15 mouse cellular contexts compared by ENCODE assay signal in the genomic region with DNA sequence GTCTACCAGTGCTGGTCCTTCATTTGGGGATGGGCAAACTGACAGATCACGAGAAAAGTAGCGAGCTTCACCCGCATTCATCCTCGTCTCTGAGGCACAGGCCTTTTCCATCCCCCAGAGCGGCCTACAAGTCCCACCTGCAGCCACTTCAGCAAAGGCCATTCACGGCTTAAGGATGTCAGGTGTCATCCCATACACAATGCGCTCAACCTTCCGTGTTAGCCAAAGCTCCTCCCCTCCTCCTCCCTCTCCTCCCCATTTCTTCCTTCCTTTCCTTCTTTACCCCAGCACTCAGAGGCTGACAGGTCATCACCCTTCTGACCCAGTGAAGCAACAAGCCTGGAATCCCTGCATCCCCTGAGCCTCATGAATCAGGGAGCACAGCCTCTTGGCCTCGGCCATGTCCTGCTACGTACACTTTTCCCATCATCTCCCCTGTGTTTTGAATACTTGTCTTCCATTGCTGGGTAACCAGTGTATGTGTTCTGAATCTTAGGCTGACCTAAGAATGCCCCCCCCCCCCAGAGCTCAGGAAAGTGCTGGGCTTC. TPM values are rescaled to one million over a fixed set of nuclear protein-coding genes. Genes with fewer than 3 reads are reported as not detected.
"Had no signal": no experiment of that assay in that cellular context is flagged by ENCODE, and none has a peak within 500 bp of the region (broad histone marks: within the 10 kb centered on the region; RNA-seq: fewer than 3 reads in every experiment).

No protein-coding gene starts in this region.

- H3K4me2 ChIP-seq: limb, embryonic 15.5 days; liver, embryonic 12.5 days; midbrain, embryonic 12.5 days; neural tube, embryonic 13.5 days; stomach, embryonic 15.5 days had no signal

- ATAC-seq: liver, embryonic 12.5 days; midbrain, embryonic 16.5 days had no signal

- H3K9me3 ChIP-seq: limb, embryonic 15.5 days; liver, embryonic 12.5 days; lung, embryonic 15.5 days; midbrain, embryonic 12.5 days; neural tube, embryonic 13.5 days; stomach, embryonic 15.5 days had no signal

- H3K9ac ChIP-seq: limb, embryonic 15.5 days; liver, embryonic 12.5 days; lung, embryonic 15.5 days; midbrain, embryonic 12.5 days; neural tube, embryonic 13.5 days; stomach, embryonic 15.5 days had no signal

- H3K27me3 ChIP-seq: limb, embryonic 15.5 days; lung, embryonic 15.5 days; neural tube, embryonic 13.5 days; stomach, embryonic 15.5 days had no signal

- H3K4me3 ChIP-seq: left cerebral cortex, adult 2 months; limb, embryonic 15.5 days; liver, embryonic 12.5 days; lung, embryonic 15.5 days; midbrain, embryonic 12.5 days; neural tube, embryonic 13.5 days; stomach, embryonic 15.5 days had no signal

- H3K36me3 ChIP-seq: limb, embryonic 15.5 days; liver, embryonic 12.5 days; lung, embryonic 15.5 days; midbrain, embryonic 12.5 days; neural tube, embryonic 13.5 days; stomach, embryonic 15.5 days had no signal

- H3K27ac ChIP-seq: left cerebral cortex, adult 2 months; limb, embryonic 15.5 days; liver, embryonic 12.5 days; midbrain, embryonic 12.5 days; neural tube, embryonic 13.5 days had no signal

- DNase-seq: kidney, adult 9 months; kidney, postnatal 10 days; retina, postnatal 1 day; right cerebral cortex, postnatal 4 days; thymus, adult 2 months; thymus, postnatal 25 days had no signal

RNA-seq across cellular contexts. Expression of a gene that starts 31.8 kb away (rescaled TPM):
- total RNA-seq: megakaryocyte-erythroid progenitor cell, adult 5-6 weeks had no signal
